Mouse (Mus musculus) embryonic facial prominence, embryonic 13.5 days (tissue): ENCODE data around the gene Pbxip1. TPM values are rescaled to one million over a fixed set of nuclear protein-coding genes. Genes with fewer than 3 reads are reported as not detected.

Experiments used
- ATAC-seq: fragments of 200-750 bp; cut with Nextera tagmentation; 2 replicates; pipeline ENCODE4 v1.8.0; 2017; ENCODE audit warnings: low read depth; ENCODE audit not compliant: insufficient number of reproducible peaks, insufficient read depth, low FRiP score, low TSS enrichment
- H3K27ac ChIP-seq: fragments of 300-500 bp; sonication (generic); 2 replicates; pipeline ENCODE4 v1.5.1; 2015; ENCODE audit warnings: moderate library complexity, mild to moderate bottlenecking, inconsistent platforms
- H3K27me3 ChIP-seq: fragments of 300-500 bp; sonication (generic); 2 replicates; pipeline ENCODE4 v1.6.1; 2015; ENCODE audit warnings: mild to moderate bottlenecking, inconsistent platforms
- H3K36me3 ChIP-seq: fragments of 300-500 bp; sonication (generic); 2 replicates; pipeline ENCODE4 v1.6.1; 2015; ENCODE audit warnings: mild to moderate bottlenecking, inconsistent platforms
- H3K4me1 ChIP-seq: fragments of 300-500 bp; sonication (generic); 2 replicates; pipeline ENCODE4 v1.6.1; 2015; ENCODE audit warnings: inconsistent platforms
- H3K4me2 ChIP-seq: fragments of 300-500 bp; sonication (generic); 2 replicates; pipeline ENCODE4 v1.6.1; 2015; ENCODE audit warnings: moderate library complexity, mild to moderate bottlenecking, inconsistent platforms
- H3K4me3 ChIP-seq: fragments of 300-500 bp; sonication (generic); 2 replicates; pipeline ENCODE4 v1.5.1; 2015; ENCODE audit warnings: mild to moderate bottlenecking, inconsistent platforms
- H3K9ac ChIP-seq: fragments of 300-500 bp; sonication (generic); 2 replicates; pipeline ENCODE4 v1.6.1; 2015; ENCODE audit warnings: mild to moderate bottlenecking, inconsistent platforms
- H3K9me3 ChIP-seq: fragments of 300-500 bp; sonication (generic); 2 replicates; pipeline ENCODE4 v1.6.1; 2016; ENCODE audit warnings: inconsistent platforms
- WGBS: fragments of 180-500 bp; shearing (Covaris S2); methylation state at CpG from one replicate; pipeline ENCODE4 v1.1.7; 2015; ENCODE audit warnings: mixed read lengths; 5-methylcytosine and 5-hydroxymethylcytosine counted together
- polyA plus RNA-seq: library from polyadenylated mRNA; unstranded; fragments of >200 nt; fragmentation: Nextera tagmentation; extraction: Ambion mirVana; gene quantifications from 2 replicates; pipeline ENCODE4 v1.2.1, GENCODE M21; 2015

Gene Pbxip1
- polyA plus RNA-seq, 1 experiment from 2014 or later, result 27.7 TPM

DNA sequence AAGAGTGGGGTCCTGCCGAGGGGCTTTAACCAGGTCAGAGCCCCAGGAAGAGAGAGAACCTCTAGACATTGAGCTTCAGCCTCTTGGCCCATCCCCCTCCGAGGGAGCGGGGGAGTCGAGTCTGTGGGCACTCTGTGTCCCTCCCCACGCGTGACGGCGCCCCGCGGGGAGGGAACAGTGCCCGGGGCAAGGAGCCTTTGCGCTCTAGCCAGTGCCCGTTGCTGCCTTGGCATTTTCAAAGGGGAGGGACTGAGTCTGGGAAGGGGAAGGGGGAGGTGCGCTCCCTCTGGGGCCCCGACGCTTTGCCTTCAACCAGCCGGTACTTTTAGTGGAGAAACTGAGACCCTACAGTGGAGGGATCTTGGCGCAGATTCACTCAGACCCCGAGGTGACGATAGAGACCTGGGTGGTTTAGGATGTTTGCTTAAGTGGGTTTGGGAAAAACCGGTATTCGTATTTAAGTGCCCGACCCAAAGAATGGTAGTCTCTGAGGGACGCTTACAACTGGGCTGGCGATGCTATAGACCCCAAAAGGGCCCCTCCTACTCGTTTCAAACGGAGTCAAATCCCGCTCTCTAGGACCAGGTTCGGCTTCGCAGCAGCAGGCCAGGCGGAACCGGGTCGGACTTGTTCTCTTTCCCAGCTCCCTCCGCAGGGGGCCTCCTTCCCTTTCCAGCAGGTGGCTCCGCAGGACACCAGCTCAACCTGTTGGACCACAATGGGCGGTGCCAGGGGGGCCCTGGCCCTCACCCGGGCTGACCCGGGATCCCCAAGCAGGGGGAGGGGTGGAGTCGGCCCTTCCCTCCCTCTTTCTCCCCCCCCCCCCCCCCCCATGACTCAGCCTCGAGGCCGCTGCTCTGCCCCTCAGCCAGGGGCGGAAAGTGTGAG is 42.3 kb upstream of the Pbxip1 start, which contains the start of gene Zbtb7b:
Gene Zbtb7b (minus strand): TSS at position 771 of the 888 bp plus-strand sequence.
- under 1% methylated on average over 40 of the region's 42 CpGs for WGBS

DNA sequence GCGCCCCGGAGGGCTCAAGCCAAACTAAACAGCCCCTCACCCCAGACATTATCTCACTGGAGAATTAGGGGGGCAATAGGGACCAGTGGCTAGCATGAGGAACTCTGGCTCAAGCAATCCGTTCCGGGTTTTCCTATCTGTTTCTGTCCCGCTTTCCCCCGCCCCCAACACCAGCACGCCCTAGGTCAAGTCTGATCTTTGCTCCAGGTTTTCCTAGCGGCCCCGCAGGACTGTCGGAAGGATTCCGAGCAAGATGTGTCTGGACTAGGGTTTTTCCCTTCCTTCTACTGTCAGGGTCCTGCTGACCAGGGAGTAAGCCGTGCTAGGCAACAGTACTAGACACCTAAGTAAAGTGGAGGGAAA is 41.6 kb upstream of the Pbxip1 start:
- Histone ChIP-seq H3K9ac (peak overlapping the region; percentile 69), H3K4me3 (peak overlapping the region; percentile 56), H3K27me3 (peaks cover 29% of the 10 kb centered on the region), H3K27ac (peak overlapping the region; percentile 89), H3K36me3 (no peaks in the 10 kb centered on the region), H3K4me2 (peak overlapping the region; percentile 94), H3K4me1 (peaks cover 57% of the 10 kb centered on the region), H3K9me3 (no peaks in the 10 kb centered on the region)
- 0% methylated on average over 12 of the region's 12 CpGs for WGBS
- ATAC-seq, result no peak

More for the DNA sequence above, 42.3 kb upstream of the Pbxip1 start, which contains the start of gene Zbtb7b:
- Histone ChIP-seq H3K9ac (peak within 1 kb of the TSS; percentile 70), H3K4me2 (peak within 1 kb of the TSS; percentile 94), H3K27ac (peak within 1 kb of the TSS; percentile 89), H3K27me3 (peaks cover 29% of the 10 kb centered on the region), H3K4me1 (peaks cover 57% of the 10 kb centered on the region), H3K36me3 (no peaks in the 10 kb centered on the region), H3K4me3 (peak within 1 kb of the TSS; percentile 56), H3K9me3 (no peaks in the 10 kb centered on the region)
- ATAC-seq, result peak; percentile 53

DNA sequence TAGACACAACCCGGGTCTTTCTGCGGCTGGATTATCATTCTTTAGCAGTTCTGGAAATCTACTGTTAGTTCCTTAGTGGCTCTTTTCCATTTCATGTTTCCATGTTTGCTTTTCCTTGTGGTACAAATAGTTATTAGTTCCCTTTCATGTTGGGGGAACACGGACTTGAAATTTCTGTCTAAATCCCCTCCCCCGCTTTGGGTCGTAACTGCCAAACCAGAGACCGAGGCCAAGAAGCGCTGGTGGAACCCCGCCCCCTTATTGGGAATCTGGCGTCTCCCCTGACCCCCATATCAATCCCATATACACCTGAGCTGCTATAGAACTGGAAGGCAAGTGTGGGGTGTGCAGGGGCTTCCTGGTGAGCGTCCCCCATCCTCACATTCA is 41.1 kb upstream of the Pbxip1 start:
- no peaks in the 10 kb centered on the region for H3K9me3 ChIP-seq
- H3K4me3 ChIP-seq, result peak overlapping the region; percentile 56
- peaks cover 27% of the 10 kb centered on the region for H3K27me3 ChIP-seq
- H3K4me1 ChIP-seq, result peaks cover 54% of the 10 kb centered on the region
- no peaks in the 10 kb centered on the region for H3K36me3 ChIP-seq
- peak overlapping the region; percentile 89 for H3K27ac ChIP-seq
- WGBS, result 1% methylated on average over 10 of the region's 10 CpGs
- H3K4me2 ChIP-seq, result peak overlapping the region; percentile 94
- peak overlapping the region; percentile 70 for H3K9ac ChIP-seq
- no peak for ATAC-seq

DNA sequence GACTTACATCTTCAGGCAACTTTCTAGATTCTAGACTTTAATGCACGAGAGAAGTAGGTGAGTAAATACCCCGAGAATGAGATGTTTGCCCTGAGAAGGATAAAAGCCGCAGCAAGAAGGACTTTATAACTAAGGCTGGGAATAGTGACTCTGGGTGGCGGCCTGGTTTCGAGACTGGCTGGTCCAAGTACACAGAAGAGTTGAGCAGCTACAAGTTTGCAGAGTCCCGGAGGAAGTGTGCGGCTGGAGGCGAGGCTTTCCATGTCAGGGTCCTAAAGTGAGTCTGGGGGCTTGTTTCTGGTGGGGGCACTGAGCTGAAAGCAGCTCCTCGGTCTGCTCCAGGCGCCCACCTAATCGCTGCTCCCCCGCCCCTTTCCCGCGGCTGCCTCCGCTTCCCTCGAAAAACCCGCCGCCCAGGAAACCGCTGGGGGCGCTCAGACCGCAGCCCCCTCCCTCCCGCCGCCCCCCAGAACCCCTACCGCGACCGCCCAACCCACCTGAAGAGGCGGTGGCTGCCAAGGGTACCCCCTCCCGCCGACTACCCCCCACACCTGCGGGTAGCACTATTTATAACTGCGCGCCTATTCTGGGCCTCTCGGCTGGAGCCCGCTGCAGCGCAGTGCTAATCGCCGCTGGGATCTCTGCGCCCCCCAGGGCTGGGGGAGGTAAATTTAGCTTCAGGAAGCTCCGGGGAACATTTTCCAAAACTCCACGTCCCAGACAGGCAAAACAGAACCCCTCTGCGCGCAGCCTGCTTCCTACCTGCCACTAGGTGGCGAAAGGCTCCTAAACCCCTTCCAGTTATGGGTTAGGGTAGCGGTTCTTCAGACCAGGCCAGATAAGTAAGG is 40.5 kb upstream of the Pbxip1 start:
- peak overlapping the region; percentile 94 for H3K4me2 ChIP-seq
- H3K27ac ChIP-seq, result peak overlapping the region; percentile 89
- peak; percentile 34; the same call in 1 of the 2 replicates for ATAC-seq
- H3K4me3 ChIP-seq, result peak overlapping the region; percentile 56
- peaks cover 21% of the 10 kb centered on the region for H3K27me3 ChIP-seq
- H3K36me3 ChIP-seq, result no peaks in the 10 kb centered on the region; the same call in 1 of the 2 replicates
- H3K9ac ChIP-seq, result peak overlapping the region; percentile 70
- under 1% methylated on average over 44 of the region's 44 CpGs for WGBS
- H3K9me3 ChIP-seq, result no peaks in the 10 kb centered on the region
- H3K4me1 ChIP-seq, result peaks cover 48% of the 10 kb centered on the region

DNA sequence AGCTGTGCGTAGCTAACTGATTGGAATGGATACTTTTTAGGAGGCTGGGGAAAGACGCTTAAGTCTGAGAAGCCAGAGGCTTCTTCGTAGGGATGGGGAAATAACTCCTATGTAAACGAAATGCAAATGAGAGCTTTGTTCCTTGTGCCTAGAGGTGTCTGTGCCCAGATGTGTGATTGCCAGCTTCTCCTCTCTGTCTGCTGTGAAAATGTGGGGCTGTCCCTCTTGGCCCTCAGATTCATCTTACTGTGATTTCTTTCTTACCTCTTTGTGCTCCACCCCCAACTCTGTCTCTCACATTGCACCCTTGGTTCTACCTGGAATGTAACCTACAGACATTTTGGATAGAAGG is 39.9 kb upstream of the Pbxip1 start:
- peak overlapping the region; percentile 70 for H3K9ac ChIP-seq
- peaks cover 5% of the 10 kb centered on the region for H3K36me3 ChIP-seq
- H3K4me3 ChIP-seq, result peak overlapping the region; percentile 56
- peak overlapping the region; percentile 60 for H3K27ac ChIP-seq
- H3K4me2 ChIP-seq, result peak overlapping the region; percentile 94
- peaks cover 42% of the 10 kb centered on the region for H3K4me1 ChIP-seq
- no peak for ATAC-seq
- 1% methylated on average over 4 of the region's 4 CpGs for WGBS
- H3K27me3 ChIP-seq, result peaks cover 15% of the 10 kb centered on the region
- H3K9me3 ChIP-seq, result no peaks in the 10 kb centered on the region

DNA sequence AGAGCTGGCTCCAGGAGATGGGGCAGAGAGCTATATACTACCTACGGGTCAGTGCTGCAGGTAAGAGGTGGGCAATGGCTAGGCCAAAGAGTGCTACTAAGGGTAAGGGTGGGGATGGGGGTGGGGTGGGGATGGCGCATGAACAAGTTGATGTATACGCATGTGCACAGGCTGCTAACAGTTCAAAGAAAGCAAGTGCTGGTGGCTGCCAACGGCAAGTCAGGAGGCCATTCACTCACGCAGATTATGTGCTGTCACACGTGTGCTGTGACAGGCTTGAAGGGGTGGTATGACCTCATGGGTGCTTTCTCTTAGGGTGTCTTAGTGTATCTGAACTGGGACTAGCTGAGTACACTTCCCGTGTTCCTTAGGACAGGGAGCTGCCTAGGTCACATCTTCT is 35.2 kb upstream of the Pbxip1 start:
- 90% methylated on average over 7 of the region's 7 CpGs for WGBS
- no peak for ATAC-seq

DNA sequence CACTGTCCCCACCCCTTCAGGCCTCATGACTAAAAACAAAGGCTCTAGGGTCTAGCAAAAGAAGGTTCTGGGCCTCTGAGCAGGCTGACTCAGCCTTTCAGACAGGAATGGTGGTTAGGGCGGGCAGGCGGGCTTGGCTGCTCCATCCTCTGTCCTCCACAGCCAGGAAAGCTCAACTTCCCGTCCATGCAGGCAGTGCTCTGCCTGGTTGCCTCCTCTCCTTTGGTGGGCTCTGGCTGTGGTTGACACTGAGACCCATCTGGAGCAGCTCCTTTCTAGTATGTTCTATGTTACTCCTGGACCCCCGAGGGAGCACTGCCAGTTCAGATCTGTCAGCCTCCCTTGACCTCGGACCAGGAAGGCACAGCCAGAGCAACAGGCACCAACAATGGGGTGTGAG is 33.8 kb upstream of the Pbxip1 start, which contains the start of gene Lenep:
Gene Lenep (minus strand): TSS at position 101 of the 400 bp plus-strand sequence.
- H3K27ac ChIP-seq, result no peak within 1 kb of the TSS
- WGBS, result 83% methylated on average over 5 of the region's 5 CpGs
- no peak within 1 kb of the TSS for H3K4me3 ChIP-seq
- no peaks in the 10 kb centered on the region for H3K27me3 ChIP-seq
- peaks cover 52% of the 10 kb centered on the region for H3K36me3 ChIP-seq
- no peak for ATAC-seq
- H3K4me2 ChIP-seq, result no peak within 1 kb of the TSS
- no peaks in the 10 kb centered on the region for H3K4me1 ChIP-seq
- H3K9me3 ChIP-seq, result no peaks in the 10 kb centered on the region
- H3K9ac ChIP-seq, result no peak within 1 kb of the TSS

More for the DNA sequence above, 35.2 kb upstream of the Pbxip1 start:
- Histone ChIP-seq H3K4me2 (no peak overlapping the region), H3K36me3 (peaks cover 44% of the 10 kb centered on the region), H3K9ac (no peak overlapping the region), H3K4me1 (peaks cover 6% of the 10 kb centered on the region), H3K27ac (no peak overlapping the region), H3K4me3 (no peak overlapping the region), H3K27me3 (no peaks in the 10 kb centered on the region), H3K9me3 (no peaks in the 10 kb centered on the region)

DNA sequence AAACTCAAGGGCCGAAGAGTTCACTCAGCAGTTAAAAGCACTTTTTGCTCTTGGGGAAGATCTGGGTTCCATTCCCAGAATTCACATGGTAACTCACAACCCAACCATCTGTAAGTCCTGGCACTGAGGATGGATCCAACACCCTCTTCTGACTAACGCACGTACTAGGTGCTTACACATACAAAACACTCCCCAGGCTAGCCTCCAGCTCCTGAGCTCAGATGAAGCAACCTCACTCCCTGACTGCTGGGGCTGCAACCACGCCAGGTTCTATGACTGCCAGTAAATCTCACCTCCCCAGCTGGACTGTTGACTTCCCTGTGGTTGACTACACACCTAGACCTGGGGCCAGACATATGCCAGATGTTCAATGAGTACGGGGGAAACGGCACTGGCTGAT is 29.6 kb upstream of the Pbxip1 start:
- Histone ChIP-seq H3K36me3 (peaks cover 53% of the 10 kb centered on the region), H3K27me3 (no peaks in the 10 kb centered on the region), H3K9ac (no peak overlapping the region), H3K4me1 (peaks cover 7% of the 10 kb centered on the region), H3K9me3 (no peaks in the 10 kb centered on the region), H3K27ac (no peak overlapping the region), H3K4me2 (no peak overlapping the region), H3K4me3 (no peak overlapping the region)
- 94% methylated on average over 6 of the region's 6 CpGs for WGBS
- no peak for ATAC-seq

DNA sequence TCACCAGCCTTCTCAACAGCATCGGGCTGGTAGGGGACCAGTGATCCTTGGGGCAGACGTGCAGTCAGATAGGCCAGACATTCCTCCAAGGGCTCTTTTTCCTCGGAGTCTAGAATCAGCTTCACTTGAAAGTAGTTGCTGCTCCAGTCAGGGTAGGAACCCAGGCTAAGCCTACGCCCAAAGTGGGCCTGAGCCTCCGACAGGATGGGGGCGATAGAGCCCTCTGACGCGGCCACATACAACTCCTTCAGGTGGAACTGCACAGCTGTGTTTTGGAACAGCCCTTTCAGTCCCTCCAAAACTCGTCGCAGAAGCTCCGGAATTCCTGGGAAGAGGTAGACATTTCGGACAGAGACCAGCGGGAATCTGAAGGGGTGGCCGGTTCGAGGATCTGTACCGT is 28.1 kb upstream of the Pbxip1 start:
- H3K9me3 ChIP-seq, result no peaks in the 10 kb centered on the region
- H3K27ac ChIP-seq, result no peak overlapping the region
- no peak for ATAC-seq
- H3K4me2 ChIP-seq, result no peak overlapping the region
- H3K4me1 ChIP-seq, result peaks cover 7% of the 10 kb centered on the region
- peaks cover 37% of the 10 kb centered on the region for H3K36me3 ChIP-seq
- H3K9ac ChIP-seq, result no peak overlapping the region
- WGBS, result 63% methylated on average over 16 of the region's 16 CpGs
- no peak overlapping the region for H3K4me3 ChIP-seq
- H3K27me3 ChIP-seq, result no peaks in the 10 kb centered on the region

DNA sequence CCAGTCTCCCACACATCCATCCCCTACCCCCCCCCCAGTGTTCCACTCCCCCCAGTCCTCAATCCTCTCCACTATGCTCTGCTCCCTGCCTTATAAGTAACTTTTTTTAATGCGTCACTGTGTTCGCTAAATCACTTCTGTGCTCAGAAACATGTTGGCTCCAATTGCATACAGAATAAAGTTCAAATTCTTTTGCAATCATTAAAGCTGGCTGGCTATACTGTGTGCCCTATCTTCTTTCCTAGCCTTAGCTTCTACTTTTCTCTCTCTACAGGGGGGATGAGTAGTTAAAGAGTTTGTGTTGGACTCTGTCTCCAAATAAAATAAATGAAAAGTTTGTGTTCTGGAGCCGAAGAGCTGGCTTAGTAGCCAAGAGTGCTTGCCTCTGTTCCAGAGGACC is 26.8 kb upstream of the Pbxip1 start:
- H3K4me2 ChIP-seq, result no peak overlapping the region
- H3K27me3 ChIP-seq, result no peaks in the 10 kb centered on the region
- H3K27ac ChIP-seq, result no peak overlapping the region
- H3K9me3 ChIP-seq, result no peaks in the 10 kb centered on the region
- H3K9ac ChIP-seq, result no peak overlapping the region
- WGBS, result 93% methylated on average over 3 of the region's 3 CpGs
- H3K36me3 ChIP-seq, result peaks cover 37% of the 10 kb centered on the region
- peaks cover 7% of the 10 kb centered on the region for H3K4me1 ChIP-seq
- H3K4me3 ChIP-seq, result no peak overlapping the region
- no peak for ATAC-seq

DNA sequence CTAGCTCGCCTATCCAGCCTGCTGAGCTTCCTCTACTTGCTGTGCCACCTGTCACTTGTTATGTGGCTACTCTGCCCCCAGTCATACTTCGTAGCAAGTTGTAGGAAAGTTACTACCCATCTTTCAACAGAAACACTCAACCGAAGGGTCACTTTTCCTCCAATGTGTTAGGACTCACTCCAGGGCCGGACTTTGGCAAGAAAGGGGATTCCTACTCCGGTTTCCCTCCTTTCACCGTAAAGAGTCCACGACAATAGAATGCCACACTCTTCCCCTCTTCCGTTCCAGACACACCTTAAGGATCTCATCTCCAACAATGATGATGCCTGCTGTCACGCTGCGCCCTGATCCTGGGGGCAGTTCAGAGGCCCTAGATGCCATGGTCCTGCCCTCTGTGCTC is 25.6 kb upstream of the Pbxip1 start:
- no peaks in the 10 kb centered on the region for H3K27me3 ChIP-seq
- peaks cover 7% of the 10 kb centered on the region for H3K4me1 ChIP-seq
- H3K9me3 ChIP-seq, result no peaks in the 10 kb centered on the region
- peaks cover 39% of the 10 kb centered on the region for H3K36me3 ChIP-seq
- peak overlapping the region; percentile 69 for H3K9ac ChIP-seq
- H3K4me3 ChIP-seq, result peak overlapping the region; percentile 53
- peak overlapping the region; percentile 68 for H3K4me2 ChIP-seq
- ATAC-seq, result no peak
- 82% methylated on average over 10 of the region's 10 CpGs for WGBS
- H3K27ac ChIP-seq, result no peak overlapping the region
